Mouse (Mus musculus): ENCODE measurements at regions not wholly inside any gene's neighbourhood (a gene's known extent, or its start where the extent isn't known, plus 50 kb on each side); places are given as distances from the start of the nearest gene placed in this dataset.

DNA sequence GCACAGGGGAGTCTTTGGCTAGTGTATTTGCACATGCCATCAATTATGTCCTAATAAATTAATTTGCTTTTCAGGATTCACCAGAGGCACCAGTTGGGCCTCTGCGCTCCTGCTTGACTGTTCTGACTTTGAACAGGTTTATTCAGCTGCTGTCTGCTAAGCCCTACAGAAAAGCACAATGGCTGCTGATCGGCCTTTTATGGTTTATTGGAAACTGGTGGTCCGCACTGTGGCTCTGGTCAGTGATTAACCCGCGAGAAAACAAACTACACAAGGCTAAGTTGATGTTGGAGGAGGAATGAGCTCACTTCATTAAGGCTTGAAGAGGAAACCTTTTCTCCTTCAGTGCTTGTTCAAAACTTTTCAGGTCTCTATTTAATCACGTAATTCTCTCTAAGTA is 208.4 kb upstream of the Gpr101 start:
- DNase-seq (ENCODE audit: low spot score): no peak

DNA sequence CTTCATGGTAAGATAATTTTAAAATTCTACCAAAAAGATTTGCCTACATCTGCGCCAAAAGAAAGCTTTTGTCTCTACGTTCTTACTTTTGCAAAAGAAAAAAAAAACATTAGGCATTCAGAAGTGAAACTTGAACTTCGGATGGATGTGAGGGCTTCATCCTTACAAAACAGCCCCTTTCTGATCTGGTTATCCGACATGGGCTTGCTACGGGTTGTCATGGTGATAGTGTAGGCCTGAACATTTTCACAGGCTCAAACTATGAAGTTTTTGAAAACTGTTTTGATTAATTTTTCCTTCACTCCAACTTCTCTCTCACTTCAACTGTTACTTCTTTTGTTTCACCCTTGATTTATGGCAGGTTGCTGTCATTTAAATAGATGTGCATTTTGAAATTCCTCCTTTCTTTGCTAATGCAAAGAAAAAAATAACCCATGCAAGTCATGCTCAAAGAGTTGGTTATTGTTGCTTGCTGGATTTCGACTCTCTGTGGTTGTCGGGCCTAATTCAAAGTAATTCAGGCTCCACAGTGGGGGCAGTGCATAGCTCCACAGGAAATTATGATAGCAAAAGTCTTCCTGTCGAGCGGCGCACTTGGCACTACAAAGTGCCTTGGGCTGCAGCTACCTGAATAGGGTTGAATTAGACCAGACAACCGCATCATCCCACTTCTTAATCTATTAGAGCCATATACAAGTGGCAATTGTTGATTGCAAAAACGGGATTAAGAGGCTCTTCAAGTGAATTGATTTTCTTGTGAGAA is 205.7 kb upstream of the Gpr101 start:
- no peak for DNase-seq (ENCODE audit: low spot score)

DNA sequence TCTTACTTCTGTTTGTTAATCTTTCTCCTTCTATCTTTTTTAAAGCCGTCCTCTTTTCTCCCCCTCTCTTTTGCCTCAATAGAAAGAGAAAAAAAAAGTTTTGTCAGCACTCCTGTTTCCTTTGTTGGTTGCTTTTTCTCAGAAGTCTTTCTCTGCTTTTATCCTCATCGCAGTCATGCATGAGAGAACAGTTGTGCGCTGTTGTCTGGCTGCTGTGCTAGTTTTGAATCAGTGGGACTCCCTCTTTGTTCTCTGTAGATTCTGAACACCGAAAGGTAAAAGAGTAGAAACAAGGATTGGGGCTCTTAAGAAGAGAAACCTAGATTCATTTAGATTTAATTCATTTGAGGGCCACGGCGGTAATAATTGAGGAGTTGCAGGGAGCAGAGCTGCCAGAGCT is 204.9 kb upstream of the Gpr101 start:
- DNase-seq (ENCODE audit: low spot score): no peak

DNA sequence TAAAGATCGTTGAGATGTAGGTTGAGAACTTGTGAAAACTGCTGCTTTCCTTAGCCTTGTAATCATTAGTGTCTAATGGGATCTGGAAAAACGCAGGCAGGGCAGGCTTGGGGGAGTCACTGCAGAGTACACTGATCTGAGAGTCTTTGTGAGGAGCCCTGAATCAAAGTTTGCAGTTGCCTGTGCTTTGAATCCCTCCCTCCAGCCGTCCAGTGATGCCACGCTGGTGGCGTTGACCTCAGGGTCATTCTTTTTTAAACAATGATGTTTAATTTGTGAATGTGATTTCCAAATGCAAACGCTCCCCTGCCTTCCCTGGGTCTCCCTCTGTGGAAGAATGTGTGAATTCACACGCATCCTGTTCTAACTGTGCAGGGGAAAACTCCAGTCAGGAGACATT is 204.4 kb upstream of the Gpr101 start:
- no peak for DNase-seq (ENCODE audit: low spot score)

DNA sequence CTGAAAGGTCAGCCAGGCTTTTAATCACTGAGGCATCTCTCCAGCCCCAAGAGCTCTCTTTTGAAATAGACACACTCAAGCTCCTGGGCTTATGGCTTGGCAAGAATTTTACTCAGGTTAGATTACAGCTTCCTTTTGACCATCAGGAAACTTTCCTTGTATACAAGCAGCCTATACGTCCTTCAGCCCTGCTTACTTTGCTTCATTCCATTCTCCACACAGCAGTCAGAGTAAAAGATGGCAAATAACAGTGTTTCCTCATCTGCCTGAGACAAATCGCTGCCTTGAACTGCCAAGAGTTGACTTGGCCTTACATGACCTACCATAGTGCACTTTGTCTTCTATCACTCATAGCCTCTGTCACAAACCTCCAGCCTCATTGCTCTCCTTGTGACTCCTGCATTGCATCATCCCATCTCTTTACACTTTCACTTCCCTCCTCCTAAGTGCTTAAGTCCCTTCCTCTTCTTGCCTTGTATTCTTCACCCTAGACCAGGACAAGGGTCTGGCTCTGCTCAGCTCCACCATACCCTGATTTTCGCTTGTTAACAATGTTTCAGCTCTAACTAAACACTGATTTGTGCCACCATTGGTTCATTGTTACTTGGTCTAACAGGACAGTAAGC is 203.2 kb upstream of the Gpr101 start:
- DNase-seq (ENCODE audit: low spot score): no peak

DNA sequence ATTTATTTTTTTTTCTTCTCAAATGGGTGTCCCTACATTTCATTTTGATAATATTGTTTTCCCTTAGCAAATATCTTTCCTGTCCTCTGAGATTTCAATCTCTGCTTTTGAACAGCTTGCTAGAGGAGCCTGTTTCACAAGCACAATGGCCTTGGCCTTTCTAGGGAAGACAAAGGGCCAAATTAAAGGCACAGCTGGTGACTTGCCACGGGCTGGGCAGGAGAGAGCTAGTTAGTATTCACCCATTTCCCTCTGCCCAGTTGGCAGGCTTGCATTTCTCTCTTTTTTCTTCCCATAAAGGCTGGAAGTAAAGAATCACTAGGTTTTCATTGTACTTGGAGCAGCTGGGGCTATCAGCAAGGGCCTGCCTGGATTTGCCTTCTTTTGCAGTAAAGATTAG is 188.9 kb upstream of the Gpr101 start:
- DNase-seq (ENCODE audit: low spot score): peak; percentile 2

DNA sequence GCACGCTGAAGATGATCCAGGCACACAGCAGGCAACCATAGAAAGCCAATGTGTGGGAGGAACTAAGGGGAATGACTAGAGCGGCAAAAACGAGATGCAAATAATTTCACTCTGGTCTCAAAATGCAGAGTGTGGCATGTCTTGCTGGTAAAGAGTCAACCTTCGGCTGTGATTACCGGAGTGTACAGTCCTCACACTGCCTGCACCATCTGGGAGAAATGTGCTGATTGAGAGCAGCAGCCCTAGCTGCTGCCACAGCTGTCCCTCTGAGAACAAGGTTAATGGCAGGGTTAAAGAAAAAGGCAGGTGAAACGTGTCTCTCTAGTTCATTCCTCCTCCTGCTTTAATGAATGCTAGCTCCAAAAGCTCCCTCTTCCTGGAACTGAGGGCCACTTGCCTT is 173.2 kb upstream of the Gpr101 start:
- no peak for DNase-seq (ENCODE audit: low spot score)

DNA sequence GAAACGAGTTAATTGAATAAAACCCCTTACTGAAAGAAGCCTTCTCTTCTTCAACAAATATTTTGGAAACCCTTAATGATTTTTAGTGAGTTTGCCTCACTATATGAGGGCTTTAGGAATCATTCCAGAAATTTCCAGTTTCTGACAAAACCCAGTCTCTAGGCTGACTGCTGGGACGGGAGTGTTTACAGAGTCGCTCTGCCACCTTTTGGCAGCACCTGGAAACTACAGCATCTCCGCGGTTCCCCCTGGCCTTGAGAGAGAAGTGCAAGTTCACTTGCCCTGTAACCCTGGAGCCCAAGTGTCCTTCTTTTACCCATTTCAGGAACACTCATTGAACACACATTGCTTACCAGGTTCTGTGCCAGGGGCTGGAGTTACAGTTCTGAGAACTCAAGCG is 171.4 kb upstream of the Gpr101 start:
- DNase-seq (ENCODE audit: low spot score): peak; percentile 5

DNA sequence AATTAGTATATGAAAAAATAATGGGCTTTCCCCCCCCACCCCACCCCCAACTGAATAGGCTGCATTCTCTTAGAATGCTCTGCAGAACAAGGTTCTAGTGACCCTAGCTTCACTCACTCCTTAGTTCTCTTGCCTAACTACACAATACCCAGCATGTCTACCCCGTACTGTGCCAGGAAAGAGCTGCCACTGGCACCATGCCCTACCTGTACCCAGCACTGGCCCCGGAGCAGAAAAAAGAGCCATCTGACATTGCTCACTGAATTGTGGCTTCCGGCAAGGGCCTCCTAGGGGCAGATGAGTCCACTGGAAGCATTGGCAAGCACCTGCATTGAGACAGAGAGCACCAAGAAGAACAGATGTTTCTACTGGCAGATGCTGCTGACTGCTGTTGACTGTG is 156.0 kb upstream of the Gpr101 start:
- no peak for DNase-seq (ENCODE audit: low spot score)

DNA sequence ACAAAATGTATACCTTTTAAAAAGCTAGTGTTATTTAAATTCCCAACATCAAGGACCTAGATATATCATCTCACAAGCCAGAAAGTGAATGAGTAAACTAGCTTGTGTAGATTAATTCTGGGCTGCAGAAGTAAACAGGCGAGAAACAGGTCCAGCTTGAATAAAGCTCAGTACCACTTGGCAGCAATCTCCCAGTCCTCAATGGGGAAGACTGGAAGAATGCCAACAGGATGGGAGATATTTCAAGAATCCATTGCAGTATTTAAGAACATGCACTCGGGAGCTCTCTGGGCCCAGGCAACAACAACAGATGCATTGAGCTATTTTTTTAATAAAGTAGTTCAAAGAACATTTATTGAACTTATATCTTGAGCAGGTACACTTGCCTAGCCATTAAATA is 152.5 kb upstream of the Gpr101 start:
- no peak for DNase-seq (ENCODE audit: low spot score)

DNA sequence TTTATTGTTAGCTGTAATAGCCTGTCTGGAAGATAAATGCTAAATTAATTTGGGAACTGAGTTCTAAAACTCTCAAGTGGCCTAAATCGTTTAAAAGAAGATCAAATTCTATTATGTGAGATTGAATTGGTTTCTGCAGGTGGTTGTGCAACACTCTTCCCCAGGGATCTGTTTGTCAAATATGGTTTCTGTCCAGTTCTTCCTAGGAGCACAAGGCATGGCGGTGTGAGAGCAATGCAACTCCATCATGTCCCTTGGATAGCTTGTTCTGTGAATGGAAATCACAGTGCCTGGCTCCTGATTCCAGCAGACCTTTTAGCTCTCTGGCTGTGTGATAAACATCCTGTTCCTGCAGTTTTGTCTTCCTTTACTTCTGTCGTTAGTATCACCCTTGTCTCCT is 151.9 kb upstream of the Gpr101 start:
- no peak for DNase-seq (ENCODE audit: low spot score)
